Comparison of ENCODE assay signal across 25 mouse cellular contexts in the genomic region with DNA sequence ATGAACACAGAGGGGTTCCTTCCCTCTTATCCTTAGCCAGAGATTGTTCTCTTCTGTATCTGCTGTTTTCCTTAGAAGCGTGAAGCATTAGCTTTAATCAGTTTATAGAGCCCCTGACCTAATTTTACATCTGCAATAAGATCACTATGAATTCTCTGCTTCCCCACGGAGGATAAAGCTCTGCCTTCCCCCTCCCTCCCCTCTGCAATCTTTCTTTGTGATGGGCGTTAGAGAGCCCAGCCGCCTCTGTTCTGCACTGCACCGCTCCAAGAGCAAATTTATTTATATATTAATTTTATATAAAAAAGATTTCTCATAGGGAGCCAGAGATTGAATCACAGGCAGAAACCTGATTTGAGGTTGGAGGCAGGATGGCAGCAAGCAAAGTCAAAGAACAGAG.
DNase-seq lines count a peak whose midpoint lies in the region; ATAC-seq and TF ChIP-seq lines count a peak whose summit lies in the region.
"Had no signal": no experiment of that assay in that cellular context is flagged by ENCODE, and none has a peak within 500 bp of the region (broad histone marks: within the 10 kb centered on the region; RNA-seq: fewer than 3 reads in every experiment).

No protein-coding gene starts in this region.

- WGBS in forebrain, postnatal 0 days = 33% methylated on average over 5 of the region's 5 CpGs
- WGBS in forebrain, embryonic 15.5 days = 47% methylated on average over 5 of the region's 5 CpGs
- WGBS in midbrain, embryonic 14.5 days = 15% methylated on average over 5 of the region's 5 CpGs
- 63% methylated on average over 5 of the region's 5 CpGs for WGBS in midbrain, embryonic 10.5 days
- WGBS in hindbrain, embryonic 16.5 days = 41% methylated on average over 5 of the region's 5 CpGs
- WGBS in neural tube, embryonic 15.5 days = 36% methylated on average over 5 of the region's 5 CpGs

- no peak for TF ChIP-seq CTCF in forebrain, postnatal 0 days (IDR thresholded peaks at IDR 0.05; ENCODE audit: low read depth)

- DNase-seq in forebrain, postnatal 0 days = peak; percentile 2
- DNase-seq in midbrain, embryonic 14.5 days = peak; percentile 55
- no peak for DNase-seq in midbrain, embryonic 10.5 days (ENCODE audit: low spot score)
- DNase-seq in B cell, adult 2 months = no peak
- DNase-seq: cerebellum, adult 18-20 months; cerebellum, postnatal 14 days; gastrocnemius, postnatal 25 days; heart, adult 11 months; heart, postnatal 36 days; kidney, adult 11 months; kidney, postnatal 25 days; liver; lung, adult 2 months; lung, postnatal 10 days; right cerebral cortex, postnatal 14 days; thymus, postnatal 4 days had no signal

- no peak overlapping the region for H3K9ac ChIP-seq in forebrain, postnatal 0 days
- H3K9ac ChIP-seq in forebrain, embryonic 15.5 days (replicated peaks) = no peak overlapping the region
- H3K9ac ChIP-seq in midbrain, embryonic 14.5 days (replicated peaks; ENCODE audit: low read length) = no peak overlapping the region
- no peak overlapping the region for H3K9ac ChIP-seq in hindbrain, embryonic 16.5 days (ENCODE audit: low read depth, low read length)
- 0 out of 2 replicates have a peak overlapping the region, but pooled peaks have one; percentile 7 for H3K9ac ChIP-seq in neural tube, embryonic 15.5 days (replicated peaks)
- H3K9ac ChIP-seq: forebrain, embryonic 13.5 days; kidney, embryonic 15.5 days; liver, embryonic 14.5 days had no signal

- no peak for ATAC-seq in forebrain, postnatal 0 days
- no peak for ATAC-seq in forebrain, embryonic 15.5 days (replicated peaks)
- no peak for ATAC-seq in midbrain, embryonic 14.5 days (ENCODE audit: low FRiP score, low TSS enrichment)
- peak; percentile 68; the same call in 1 of the 2 replicates for ATAC-seq in hindbrain, embryonic 16.5 days
- no peak for ATAC-seq in neural tube, embryonic 15.5 days (ENCODE audit: low FRiP score)
- ATAC-seq: forebrain, embryonic 13.5 days; inflammation-experienced regulatory T-cells, adult 6 months had no signal

- H3K4me1 ChIP-seq in forebrain, postnatal 0 days (ENCODE audit: insufficient read depth) = no peaks in the 10 kb centered on the region
- H3K4me1 ChIP-seq in forebrain, embryonic 15.5 days = no peaks in the 10 kb centered on the region
- peaks cover 13% of the 10 kb centered on the region; the same call in 1 of the 2 replicates for H3K4me1 ChIP-seq in midbrain, embryonic 14.5 days (ENCODE audit: control insufficient read depth, insufficient read depth, low read length)
- H3K4me1 ChIP-seq in midbrain, embryonic 10.5 days = peaks cover 4% of the 10 kb centered on the region; the same call in 1 of the 2 replicates
- H3K4me1 ChIP-seq in hindbrain, embryonic 16.5 days (ENCODE audit: control insufficient read depth, insufficient read depth, low read depth, low read length) = no peaks in the 10 kb centered on the region
- peaks cover 8% of the 10 kb centered on the region for H3K4me1 ChIP-seq in neural tube, embryonic 15.5 days
- H3K4me1 ChIP-seq: forebrain, embryonic 13.5 days; kidney, embryonic 15.5 days had no signal

- no peak overlapping the region for H3K27ac ChIP-seq in forebrain, postnatal 0 days (ENCODE audit: low read depth, low read length)
- H3K27ac ChIP-seq in forebrain, embryonic 15.5 days (replicated peaks) = no peak overlapping the region
- peak overlapping the region; percentile 67 for H3K27ac ChIP-seq in midbrain, embryonic 14.5 days (replicated peaks; ENCODE audit: low read depth, low read length)
- H3K27ac ChIP-seq in midbrain, embryonic 10.5 days (replicated peaks) = no peak overlapping the region
- no peak overlapping the region for H3K27ac ChIP-seq in hindbrain, embryonic 16.5 days (ENCODE audit: low read depth, low read length)
- H3K27ac ChIP-seq in neural tube, embryonic 15.5 days (replicated peaks) = 0 out of 2 replicates have a peak overlapping the region, but pooled peaks have one; percentile 37
- H3K27ac ChIP-seq: forebrain, embryonic 13.5 days; kidney, embryonic 15.5 days; liver, embryonic 14.5 days; macrophage had no signal

- H3K4me2 ChIP-seq in forebrain, postnatal 0 days (ENCODE audit: low read depth) = no peak overlapping the region
- no peak overlapping the region for H3K4me2 ChIP-seq in forebrain, embryonic 15.5 days (replicated peaks)
- no peak overlapping the region for H3K4me2 ChIP-seq in midbrain, embryonic 14.5 days (ENCODE audit: low read length)
- no peak overlapping the region for H3K4me2 ChIP-seq in hindbrain, embryonic 16.5 days (ENCODE audit: low read length)
- H3K4me2 ChIP-seq in neural tube, embryonic 15.5 days = no peak overlapping the region
- H3K4me2 ChIP-seq: forebrain, embryonic 13.5 days; heart, embryonic 11.5 days; kidney, embryonic 15.5 days had no signal

- no peaks in the 10 kb centered on the region for H3K36me3 ChIP-seq in forebrain, postnatal 0 days (ENCODE audit: insufficient read depth)
- no peaks in the 10 kb centered on the region for H3K36me3 ChIP-seq in forebrain, embryonic 15.5 days
- no peaks in the 10 kb centered on the region for H3K36me3 ChIP-seq in midbrain, embryonic 14.5 days (ENCODE audit: control insufficient read depth, insufficient read depth, low read length)
- H3K36me3 ChIP-seq in midbrain, embryonic 10.5 days = no peaks in the 10 kb centered on the region
- no peaks in the 10 kb centered on the region for H3K36me3 ChIP-seq in hindbrain, embryonic 16.5 days (ENCODE audit: control insufficient read depth, insufficient read depth, low read length)
- no peaks in the 10 kb centered on the region for H3K36me3 ChIP-seq in neural tube, embryonic 15.5 days
- H3K36me3 ChIP-seq: kidney, embryonic 15.5 days had no signal

- no peak overlapping the region for H3K4me3 ChIP-seq in forebrain, postnatal 0 days (ENCODE audit: low read depth, low read length)
- H3K4me3 ChIP-seq in forebrain, embryonic 15.5 days = no peak overlapping the region
- no peak overlapping the region for H3K4me3 ChIP-seq in midbrain, embryonic 14.5 days (replicated peaks; ENCODE audit: low read depth, low read length)
- no peak overlapping the region for H3K4me3 ChIP-seq in midbrain, embryonic 10.5 days
- no peak overlapping the region for H3K4me3 ChIP-seq in hindbrain, embryonic 16.5 days (ENCODE audit: low read length)
- H3K4me3 ChIP-seq in neural tube, embryonic 15.5 days (replicated peaks) = no peak overlapping the region
- H3K4me3 ChIP-seq: forebrain, embryonic 13.5 days; kidney, embryonic 15.5 days had no signal

- no peaks in the 10 kb centered on the region for H3K27me3 ChIP-seq in forebrain, postnatal 0 days (ENCODE audit: insufficient read depth, low read length)
- no peaks in the 10 kb centered on the region for H3K27me3 ChIP-seq in forebrain, embryonic 15.5 days
- H3K27me3 ChIP-seq in midbrain, embryonic 14.5 days (ENCODE audit: control insufficient read depth, insufficient read depth, low read length) = no peaks in the 10 kb centered on the region
- no peaks in the 10 kb centered on the region for H3K27me3 ChIP-seq in midbrain, embryonic 10.5 days (ENCODE audit: low read depth, poor library complexity, severe bottlenecking)
- no peaks in the 10 kb centered on the region for H3K27me3 ChIP-seq in hindbrain, embryonic 16.5 days (replicated peaks; ENCODE audit: control insufficient read depth, insufficient read depth, low read length)
- H3K27me3 ChIP-seq in neural tube, embryonic 15.5 days (replicated peaks) = no peaks in the 10 kb centered on the region
- H3K27me3 ChIP-seq: forebrain, embryonic 13.5 days; kidney, embryonic 15.5 days had no signal

- H3K9me3 ChIP-seq in forebrain, postnatal 0 days (ENCODE audit: low read length) = no peaks in the 10 kb centered on the region
- no peaks in the 10 kb centered on the region for H3K9me3 ChIP-seq in forebrain, embryonic 15.5 days
- H3K9me3 ChIP-seq in midbrain, embryonic 14.5 days (ENCODE audit: control insufficient read depth, low read length) = no peaks in the 10 kb centered on the region
- no peaks in the 10 kb centered on the region for H3K9me3 ChIP-seq in midbrain, embryonic 10.5 days (replicated peaks)
- H3K9me3 ChIP-seq in hindbrain, embryonic 16.5 days (ENCODE audit: control insufficient read depth, low read length) = no peaks in the 10 kb centered on the region
- H3K9me3 ChIP-seq in neural tube, embryonic 15.5 days (replicated peaks) = no peaks in the 10 kb centered on the region
- H3K9me3 ChIP-seq: forebrain, embryonic 13.5 days; kidney, embryonic 15.5 days had no signal

Comparison
In these comparisons a context has a peak if more than half of its experiments do, and no peak if none do; other contexts are left out.
1. DNase-seq: peak in forebrain, postnatal 0 days (single experiment) and midbrain, embryonic 14.5 days (single experiment); none in midbrain, embryonic 10.5 days (single experiment) and B cell, adult 2 months (0 of 2).
2. H3K27ac ChIP-seq: peak in midbrain, embryonic 14.5 days (single experiment) and neural tube, embryonic 15.5 days (single experiment); none in forebrain, postnatal 0 days (single experiment), forebrain, embryonic 15.5 days (single experiment), midbrain, embryonic 10.5 days (single experiment) and hindbrain, embryonic 16.5 days (single experiment).